Mouse (Mus musculus) heart, embryonic 13.5 days (tissue): ENCODE data around the gene Poll. TPM values are rescaled to one million over a fixed set of nuclear protein-coding genes. Genes with fewer than 3 reads are reported as not detected.

ENCODE experiments used
- ATAC-seq: fragments of 200-750 bp; cut with Nextera tagmentation; 2 replicates; pipeline ENCODE4 v1.8.0; 2017; ENCODE audit warnings: moderate TSS enrichment; ENCODE audit not compliant: insufficient number of reproducible peaks, low FRiP score, low TSS enrichment; ENCODE audit errors: extremely low read depth
- H3K27ac ChIP-seq: fragments of 300-500 bp; sonication (generic); replicated peaks from 2 replicates; pipeline ENCODE4 v1.5.1; 2015; ENCODE audit warnings: moderate library complexity, mild to moderate bottlenecking, inconsistent platforms
- H3K27me3 ChIP-seq: fragments of 300-500 bp; sonication (generic); replicated peaks from 2 replicates; pipeline ENCODE4 v1.6.1; 2015; ENCODE audit warnings: mild to moderate bottlenecking, inconsistent platforms
- H3K36me3 ChIP-seq: fragments of 300-500 bp; sonication (generic); 2 replicates; pipeline ENCODE4 v1.6.1; 2015; ENCODE audit warnings: mild to moderate bottlenecking, inconsistent platforms
- H3K4me1 ChIP-seq: fragments of 300-500 bp; sonication (generic); 2 replicates; pipeline ENCODE4 v1.6.1; 2015; ENCODE audit warnings: inconsistent platforms
- H3K4me2 ChIP-seq: fragments of 300-500 bp; sonication (generic); 2 replicates; pipeline ENCODE4 v1.6.1; 2015; ENCODE audit warnings: inconsistent platforms, mild to moderate bottlenecking, moderate library complexity
- H3K4me3 ChIP-seq: fragments of 300-500 bp; sonication (generic); 2 replicates; pipeline ENCODE4 v1.5.1; 2015; ENCODE audit warnings: moderate library complexity, mild to moderate bottlenecking, inconsistent platforms
- H3K9ac ChIP-seq: fragments of 300-500 bp; sonication (generic); 2 replicates; pipeline ENCODE4 v1.6.1; 2015; ENCODE audit warnings: inconsistent platforms, mild to moderate bottlenecking, moderate library complexity
- H3K9me3 ChIP-seq: fragments of 300-500 bp; sonication (generic); 2 replicates; pipeline ENCODE4 v1.6.1; 2016; ENCODE audit warnings: inconsistent platforms
- WGBS: fragments of 180-500 bp; shearing (Covaris S2); methylation state at CpG from one replicate; pipeline ENCODE4 v1.1.7; 2015; ENCODE audit warnings: mixed read lengths; 5-methylcytosine and 5-hydroxymethylcytosine counted together
- polyA plus RNA-seq: library from polyadenylated mRNA; unstranded; fragments of >200 nt; fragmentation: Nextera tagmentation; extraction: Ambion mirVana; gene quantifications from 2 replicates; pipeline ENCODE4 v1.2.1, GENCODE M21; 2015

Gene Poll
- polyA plus RNA-seq, 1 experiment from 2014 or later = 13.2 TPM

DNA sequence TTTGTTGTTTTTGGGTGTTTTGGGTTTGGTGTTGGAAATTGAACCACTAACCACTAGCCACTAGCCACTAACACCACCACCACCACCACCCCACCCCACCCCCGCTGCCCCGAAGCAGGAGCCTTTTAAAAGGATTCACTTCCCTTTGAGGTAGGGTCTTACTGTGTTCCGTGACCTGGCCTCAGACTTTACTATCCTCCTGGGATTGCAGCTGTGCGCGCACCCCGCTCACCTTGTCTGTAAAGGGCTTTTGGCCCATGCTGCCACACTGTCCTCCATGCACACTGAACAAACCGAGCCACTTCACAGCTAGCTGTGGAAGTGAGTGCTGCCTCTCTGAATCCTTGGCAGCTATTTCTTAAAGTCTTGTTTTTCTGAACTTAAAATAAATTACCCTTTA, 54.9 kb downstream of the Poll start:
- H3K27me3 ChIP-seq = no peaks in the 10 kb centered on the region
- peaks cover 16% of the 10 kb centered on the region for H3K36me3 ChIP-seq
- peaks cover 20% of the 10 kb centered on the region for H3K4me1 ChIP-seq
- no peak overlapping the region for H3K4me2 ChIP-seq
- ATAC-seq = no peak
- H3K4me3 ChIP-seq = no peak overlapping the region
- H3K27ac ChIP-seq = no peak overlapping the region
- no peaks in the 10 kb centered on the region for H3K9me3 ChIP-seq
- WGBS = 92% methylated on average over 7 of the region's 7 CpGs
- no peak overlapping the region for H3K9ac ChIP-seq

Other genes starting within 250 kb of the Poll start
- gene Btrc, start 196.8 kb downstream of the Poll start, polyA plus RNA-seq = 34.2 and 37.9 TPM in 2 replicates
- 27.7 and 31.1 TPM in 2 replicates for gene Gm17018, start 84 bp upstream of the Poll start, polyA plus RNA-seq
- gene Fbxw4, start 99.8 kb upstream of the Poll start, polyA plus RNA-seq = 3.3 and 3.8 TPM in 2 replicates
- 0.25 and 0.37 TPM in 2 replicates for gene Fgf8, start 182.4 kb upstream of the Poll start, polyA plus RNA-seq
- 9.9 and 11.2 TPM in 2 replicates for gene Npm3, start 189.1 kb upstream of the Poll start, polyA plus RNA-seq
- gene Mgea5, start 223.3 kb upstream of the Poll start, polyA plus RNA-seq = 32.6 and 33.4 TPM in 2 replicates